Comparison of ENCODE assay signal across 4 mouse cellular contexts in the genomic region with DNA sequence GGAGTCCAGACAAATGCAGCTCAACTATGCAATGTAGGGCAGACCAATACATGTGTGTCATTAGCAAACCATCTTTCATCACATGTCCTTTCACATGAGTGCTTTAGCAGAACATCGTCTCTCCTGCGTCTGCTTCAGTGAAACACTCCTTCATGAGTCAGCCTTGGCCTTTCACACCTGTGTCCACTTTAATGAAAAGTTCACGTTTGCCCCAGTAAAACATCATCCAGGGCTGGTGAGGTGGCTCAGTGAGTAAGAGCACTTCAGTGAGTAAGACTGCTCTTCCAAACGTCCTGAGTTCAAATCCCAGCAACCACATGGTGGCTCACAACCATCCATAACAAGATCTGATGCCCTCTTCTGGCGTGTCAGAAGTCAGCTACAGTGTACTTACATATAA. TPM values are rescaled to one million over a fixed set of nuclear protein-coding genes. Genes with fewer than 3 reads are reported as not detected.
DNase-seq lines count a peak whose midpoint lies in the region; ATAC-seq and TF ChIP-seq lines count a peak whose summit lies in the region.
"Not testable (repeated sequence)": the region's sequence is repeated elsewhere in the genome, so short reads cannot be mapped to it uniquely, and the experiment has no call there.

No protein-coding gene starts in this region.

- WGBS in heart, adult 2 months, result 68% methylated on average over 5 of the region's 5 CpGs
- WGBS in heart, postnatal 0 days, result 69% methylated on average over 5 of the region's 5 CpGs
- WGBS in midbrain, embryonic 11.5 days, result 73% methylated on average over 5 of the region's 5 CpGs

- H3K9me3 ChIP-seq in heart, postnatal 0 days (replicated peaks; ENCODE audit: control insufficient read depth, low read length); midbrain, embryonic 11.5 days (ENCODE audit: control insufficient read depth, low read length): not testable (repeated sequence)

- intact Hi-C loops in heart, adult 2 months (cut with DNase I), result not testable (repeated sequence)

- H3K27me3 ChIP-seq in Patski; heart, adult 2 months (ENCODE audit: control insufficient read depth, insufficient read depth, low read length); heart, postnatal 0 days (ENCODE audit: control insufficient read depth, insufficient read depth, low read length); midbrain, embryonic 11.5 days (ENCODE audit: control insufficient read depth, insufficient read depth, low read length): not testable (repeated sequence)

- not testable (repeated sequence) for H3K27ac ChIP-seq in heart, adult 2 months; midbrain, embryonic 11.5 days (ENCODE audit: low read depth, low read length)
- 0 out of 2 replicates have a peak overlapping the region, but pooled peaks have one; percentile 7 for H3K27ac ChIP-seq in heart, postnatal 0 days (ENCODE audit: low read depth)

- TF ChIP-seq CTCF in Patski (IDR thresholded peaks at IDR 0.05), result peak; percentile 8
- TF ChIP-seq CTCF in heart, adult 2 months (IDR thresholded peaks at IDR 0.05), result 0 out of 2 replicates have a peak, but pooled peaks have one; percentile 8
- not testable (repeated sequence) for TF ChIP-seq CTCF in heart, postnatal 0 days (IDR thresholded peaks at IDR 0.05; ENCODE audit: low read depth)

- H3K9ac ChIP-seq in heart, adult 2 months (ENCODE audit: low read depth, low read length); heart, postnatal 0 days (replicated peaks; ENCODE audit: low read depth, low read length); midbrain, embryonic 11.5 days (ENCODE audit: low read length): not testable (repeated sequence)

- H3K4me3 ChIP-seq in heart, adult 2 months; heart, postnatal 0 days (ENCODE audit: low read depth, low read length); midbrain, embryonic 11.5 days (ENCODE audit: low read depth, low read length): not testable (repeated sequence)

- H3K79me2 ChIP-seq in heart, adult 2 months (replicated peaks; ENCODE audit: control insufficient read depth, insufficient read depth, low read length), result not testable (repeated sequence)

- not testable (repeated sequence) for ATAC-seq in Patski; heart, postnatal 0 days (ENCODE audit: insufficient read depth, low read depth); midbrain, embryonic 11.5 days (ENCODE audit: low FRiP score)

- not testable (repeated sequence) for H3K4me1 ChIP-seq in heart, adult 2 months (ENCODE audit: control insufficient read depth, insufficient read depth, low read length); heart, postnatal 0 days (ENCODE audit: control insufficient read depth, insufficient read depth); midbrain, embryonic 11.5 days (ENCODE audit: control insufficient read depth, insufficient read depth, low read length)

- POLR2A ChIA-PET in Patski (lab: Charles Lee), result not testable (repeated sequence)

- CTCF ChIA-PET in Patski (lab: Charles Lee), result not testable (repeated sequence)

- not testable (repeated sequence) for DNase-seq in Patski (ENCODE audit: low read depth, low spot score); heart, adult 2 months; heart, postnatal 0 days (ENCODE audit: low spot score)
- peak; percentile 64 for DNase-seq in midbrain, embryonic 11.5 days (ENCODE audit: low spot score, missing footprints)

- TF ChIP-seq POLR2A in heart, adult 2 months (IDR thresholded peaks at IDR 0.05; ENCODE audit: insufficient read depth, low read depth, low read length), result not testable (repeated sequence)

- TF ChIP-seq EP300 in heart, adult 2 months (IDR thresholded peaks at IDR 0.05; ENCODE audit: insufficient read depth, low read depth, low read length); heart, postnatal 0 days (IDR thresholded peaks at IDR 0.05; ENCODE audit: low read depth): not testable (repeated sequence)

- in situ Hi-C loops in Patski (cut with MboI; ENCODE audit: low pct_unique_long_range_greater_than_20kb), result not testable (repeated sequence)

- H3K36me3 ChIP-seq in heart, adult 2 months (ENCODE audit: control insufficient read depth, insufficient read depth, low read length); heart, postnatal 0 days (replicated peaks; ENCODE audit: control insufficient read depth, insufficient read depth, low read length); midbrain, embryonic 11.5 days (ENCODE audit: control insufficient read depth, insufficient read depth, low read length): not testable (repeated sequence)

- H3K4me2 ChIP-seq in heart, postnatal 0 days (ENCODE audit: low read depth, low read length); midbrain, embryonic 11.5 days: not testable (repeated sequence)

RNA-seq across cellular contexts. Expression of gene Ufc1, which starts 11.3 kb away (rescaled TPM):
- polyA plus RNA-seq in Patski (2021), result 117 TPM
- total RNA-seq in heart, adult 2 months (2021), result 10 to 100 TPM; 80.5 to 93.5 TPM
- polyA plus RNA-seq in heart, adult 2 months (2012; rRNA removed), result 29.7 and 37.7 TPM in 2 replicates
- total RNA-seq in heart, postnatal 0 days (2014; rRNA removed; ENCODE audit: low replicate concordance), result 74.9 and 140 TPM in 2 replicates
- polyA plus RNA-seq in heart, postnatal 0 days (2015; fragmentation: Nextera tagmentation; extraction: Ambion mirVana), result 109 and 113 TPM in 2 replicates
- polyA plus RNA-seq in midbrain, embryonic 11.5 days (2014; fragmentation: Nextera tagmentation; extraction: Ambion mirVana), result 115 and 117 TPM in 2 replicates

RNA-seq across cellular contexts. Expression of gene Usp21, which starts 18.4 kb away (rescaled TPM):
- 64.9 TPM for polyA plus RNA-seq in Patski (2021)
- total RNA-seq in heart, adult 2 months (2021), result 10 to 100 TPM; 19.9 to 20.1 TPM
- 31.7 and 37.9 TPM in 2 replicates for polyA plus RNA-seq in heart, adult 2 months (2012; rRNA removed)
- 20.0 and 27.3 TPM in 2 replicates for total RNA-seq in heart, postnatal 0 days (2014; rRNA removed; ENCODE audit: low replicate concordance)
- 30.6 and 32.3 TPM in 2 replicates for polyA plus RNA-seq in heart, postnatal 0 days (2015; fragmentation: Nextera tagmentation; extraction: Ambion mirVana)
- polyA plus RNA-seq in midbrain, embryonic 11.5 days (2014; fragmentation: Nextera tagmentation; extraction: Ambion mirVana), result 84.7 and 88.6 TPM in 2 replicates

RNA-seq across cellular contexts. Expression of gene Dedd, which starts 22.8 kb away (rescaled TPM):
- 55.0 TPM for polyA plus RNA-seq in Patski (2021)
- 10 to 100 TPM; 20.8 to 22.9 TPM for total RNA-seq in heart, adult 2 months (2021)
- 28.8 and 33.0 TPM in 2 replicates for polyA plus RNA-seq in heart, adult 2 months (2012; rRNA removed)
- total RNA-seq in heart, postnatal 0 days (2014; rRNA removed; ENCODE audit: low replicate concordance), result 20.8 and 27.1 TPM in 2 replicates
- 30.0 and 31.7 TPM in 2 replicates for polyA plus RNA-seq in heart, postnatal 0 days (2015; fragmentation: Nextera tagmentation; extraction: Ambion mirVana)
- 45.1 and 46.7 TPM in 2 replicates for polyA plus RNA-seq in midbrain, embryonic 11.5 days (2014; fragmentation: Nextera tagmentation; extraction: Ambion mirVana)

RNA-seq across cellular contexts. Expression of gene Ppox, which starts 25.2 kb away (rescaled TPM):
- polyA plus RNA-seq in Patski (2021), result 41.9 TPM
- 10 to 100 TPM in 1 of 2 experiments, 1 to 10 TPM in 1; 9.7 to 12.0 TPM for total RNA-seq in heart, adult 2 months (2021)
- 31.4 and 33.1 TPM in 2 replicates for polyA plus RNA-seq in heart, adult 2 months (2012; rRNA removed)
- total RNA-seq in heart, postnatal 0 days (2014; rRNA removed; ENCODE audit: low replicate concordance), result 32.7 and 52.4 TPM in 2 replicates
- 24.3 and 24.6 TPM in 2 replicates for polyA plus RNA-seq in heart, postnatal 0 days (2015; fragmentation: Nextera tagmentation; extraction: Ambion mirVana)
- 54.1 and 56.3 TPM in 2 replicates for polyA plus RNA-seq in midbrain, embryonic 11.5 days (2014; fragmentation: Nextera tagmentation; extraction: Ambion mirVana)

RNA-seq across cellular contexts. Expression of gene B4galt3, which starts 36.0 kb away (rescaled TPM):
- polyA plus RNA-seq in Patski (2021), result 57.5 TPM
- 10 to 100 TPM; 16.4 to 17.4 TPM for total RNA-seq in heart, adult 2 months (2021)
- 41.9 and 45.7 TPM in 2 replicates for polyA plus RNA-seq in heart, adult 2 months (2012; rRNA removed)
- 28.9 and 55.0 TPM in 2 replicates for total RNA-seq in heart, postnatal 0 days (2014; rRNA removed; ENCODE audit: low replicate concordance)
- 32.6 and 34.3 TPM in 2 replicates for polyA plus RNA-seq in heart, postnatal 0 days (2015; fragmentation: Nextera tagmentation; extraction: Ambion mirVana)
- 49.5 and 58.4 TPM in 2 replicates for polyA plus RNA-seq in midbrain, embryonic 11.5 days (2014; fragmentation: Nextera tagmentation; extraction: Ambion mirVana)
